Mouse (Mus musculus) spleen, postnatal 14 days (tissue): ENCODE results near the gene Rps2.
"Not testable (repeated sequence)": the region's sequence is repeated elsewhere in the genome, so short reads cannot be mapped to it uniquely, and the experiment has no call there.

ENCODE experiments used
- DNase-seq, 2 experiments: peaks; one replicate each; pipeline ENCODE4 v3.0.0; 2021 to 2022; ENCODE audit warnings: low spot score in 2 of 2

Rps2 gene

GRCm38 (mm10) chr17:24717943-24718342 is at the start of gene Rps2, which contains the start of gene Rnf151:
Rps2 (plus strand) TSS chr17:24718116.
Rnf151 (minus strand) TSS chr17:24718063.
- no peak for DNase-seq

- DNase-seq: not testable (repeated sequence)
These were observed 48.7 kb upstream of the Rps2 start for GRCm38 (mm10) chr17:24669214-24669544.

GRCm38 (mm10) chr17:24669545-24670245 is 48.2 kb upstream of the Rps2 start, which contains the start of gene Zfp598:
Zfp598 (plus strand) TSS chr17:24669687.
- DNase-seq: peak; percentile 90 to 97

GRCm38 (mm10) chr17:24670246-24670844 is 47.6 kb upstream of the Rps2 start:
- no peak for DNase-seq

GRCm38 (mm10) chr17:24671346-24671745 is 46.6 kb upstream of the Rps2 start:
- no peak for DNase-seq

GRCm38 (mm10) chr17:24672141-24672540 is 45.8 kb upstream of the Rps2 start:
- no peak for DNase-seq

- no peak for DNase-seq
These were observed 43.6 kb upstream of the Rps2 start for GRCm38 (mm10) chr17:24674277-24674676.

GRCm38 (mm10) chr17:24676187-24676586 is 41.7 kb upstream of the Rps2 start:
- DNase-seq: peak; percentile 45 to 75

GRCm38 (mm10) chr17:24676877-24677276 is 41.0 kb upstream of the Rps2 start:
- DNase-seq: no peak

- no peak for DNase-seq
These were observed 40.3 kb upstream of the Rps2 start for GRCm38 (mm10) chr17:24677500-24678080.

- DNase-seq: peak in 1 of 2 experiments; percentile 55
These were observed 31.4 kb upstream of the Rps2 start for GRCm38 (mm10) chr17:24686514-24686913.

GRCm38 (mm10) chr17:24687146-24687595 is 30.7 kb upstream of the Rps2 start:
- DNase-seq: peak; percentile 34 to 41

GRCm38 (mm10) chr17:24687599-24687998 is 30.3 kb upstream of the Rps2 start:
- no peak for DNase-seq

GRCm38 (mm10) chr17:24689251-24690081 is 28.4 kb upstream of the Rps2 start, which contains the start of gene Syngr3:
Syngr3 (minus strand) TSS chr17:24689955.
- DNase-seq: no peak

- DNase-seq: no peak
These were observed 25.5 kb upstream of the Rps2 start for GRCm38 (mm10) chr17:24692385-24692784.

GRCm38 (mm10) chr17:24695326-24696010 is 22.4 kb upstream of the Rps2 start:
- DNase-seq: no peak

GRCm38 (mm10) chr17:24696011-24696697 is 21.8 kb upstream of the Rps2 start, which contains the start of the genes Gfer and Noxo1:
Gfer (minus strand) TSS chr17:24696156.
Noxo1 (plus strand) TSS chr17:24696234.
- peak; percentile 77 to 84 for DNase-seq

- DNase-seq: no peak
These were observed 19.9 kb upstream of the Rps2 start for GRCm38 (mm10) chr17:24697985-24698384.

GRCm38 (mm10) chr17:24698715-24699114 is 19.2 kb upstream of the Rps2 start:
- no peak for DNase-seq

- DNase-seq: no peak
These were observed 18.4 kb upstream of the Rps2 start for GRCm38 (mm10) chr17:24699473-24699872.

- no peak for DNase-seq
These were observed 16.7 kb upstream of the Rps2 start for GRCm38 (mm10) chr17:24701251-24701650.
